Mouse (Mus musculus) stomach, postnatal 0 days (tissue): ENCODE measurements at regions not wholly inside any gene's neighbourhood (a gene's known extent, or its start where the extent isn't known, plus 50 kb on each side); places are given as distances from the start of the nearest gene placed in this dataset.

Experiments
- CTCF ChIP-seq: IDR thresholded peaks from 2 replicates; pipeline ENCODE4 v1.5.1; 2016; ENCODE audit warnings: antibody characterized with exemption, low read depth, mild to moderate bottlenecking, moderate library complexity
- EP300 ChIP-seq: optimal IDR thresholded peaks from 2 replicates; pipeline ENCODE3; 2016; ENCODE audit warnings: antibody characterized with exemption

DNA sequence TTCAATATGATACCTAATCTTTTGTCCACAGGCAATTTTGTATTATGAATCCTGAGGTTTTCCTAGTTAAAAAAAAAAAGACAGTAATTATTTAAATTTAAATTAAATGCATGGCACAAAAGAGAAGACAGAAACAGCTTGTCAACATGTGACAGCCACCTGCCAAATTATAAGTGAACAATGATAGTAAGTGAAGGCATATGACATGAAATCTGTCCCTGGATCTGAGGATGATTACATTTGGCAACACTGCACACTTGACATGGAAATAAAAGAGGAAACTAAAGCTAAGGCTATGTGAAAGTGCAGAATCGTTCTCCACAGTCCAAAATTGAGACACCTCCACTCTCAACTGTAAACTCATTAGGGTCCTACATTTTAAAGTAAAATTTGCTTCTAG, 1710.7 kb upstream of the Flrt2 start:
- TF ChIP-seq EP300 (no peak), CTCF (no peak)
